Mouse (Mus musculus) lung, embryonic 15.5 days (tissue): ENCODE measurements around the gene Cebpz. TPM values are rescaled to one million over a fixed set of nuclear protein-coding genes. Genes with fewer than 3 reads are reported as not detected.

Source experiments
- ATAC-seq: fragments of 200-750 bp; cut with Nextera tagmentation; 2 replicates; pipeline ENCODE4 v1.8.0; 2017; ENCODE audit warnings: moderate number of reproducible peaks, borderline replicate concordance; ENCODE audit not compliant: low FRiP score, low TSS enrichment; ENCODE audit errors: extremely low read depth
- H3K27ac ChIP-seq: fragments of 300-500 bp; sonication (generic); 2 replicates; pipeline ENCODE4 v1.5.1; 2015; ENCODE audit warnings: moderate library complexity, mild to moderate bottlenecking, inconsistent platforms
- H3K27me3 ChIP-seq: fragments of 300-500 bp; sonication (generic); 2 replicates; pipeline ENCODE4 v1.6.1; 2015; ENCODE audit warnings: inconsistent platforms
- H3K36me3 ChIP-seq: fragments of 300-500 bp; sonication (generic); 2 replicates; pipeline ENCODE4 v1.6.1; 2015; ENCODE audit warnings: inconsistent platforms
- H3K4me1 ChIP-seq: fragments of 300-500 bp; sonication (generic); 2 replicates; pipeline ENCODE4 v1.6.1; 2015; ENCODE audit warnings: inconsistent platforms
- H3K4me2 ChIP-seq: fragments of 300-500 bp; sonication (generic); 2 replicates; pipeline ENCODE4 v1.6.1; 2015; ENCODE audit warnings: inconsistent platforms, mild to moderate bottlenecking, moderate library complexity
- H3K4me3 ChIP-seq: fragments of 300-500 bp; sonication (generic); 2 replicates; pipeline ENCODE4 v1.5.1; 2015; ENCODE audit warnings: mild to moderate bottlenecking, inconsistent platforms
- H3K9ac ChIP-seq: fragments of 300-500 bp; sonication (generic); 2 replicates; pipeline ENCODE4 v1.6.1; 2015; ENCODE audit warnings: inconsistent platforms
- H3K9me3 ChIP-seq: fragments of 300-500 bp; sonication (generic); 2 replicates; pipeline ENCODE4 v1.6.1; 2016; ENCODE audit warnings: inconsistent platforms
- WGBS: fragments of 180-500 bp; shearing (Covaris S2); methylation state at CpG from one replicate; pipeline ENCODE4 v1.1.7; 2015; 5-methylcytosine and 5-hydroxymethylcytosine counted together
- polyA plus RNA-seq: library from polyadenylated mRNA; unstranded; fragments of >200 nt; fragmentation: Nextera tagmentation; extraction: Ambion mirVana; gene quantifications from 2 replicates; pipeline ENCODE4 v1.2.1, GENCODE M21; 2015

Cebpz gene
- polyA plus RNA-seq, 1 experiment from 2014 or later, result 46.4 TPM

GRCm38 (mm10) chr17:78894991-78895390 lies 41.9 kb downstream of the Cebpz start:
- WGBS, result 71% methylated on average over 7 of the region's 7 CpGs

GRCm38 (mm10) chr17:78891020-78891419 lies 45.8 kb downstream of the Cebpz start:
- ATAC-seq, result no peak
- Histone ChIP-seq H3K9ac (no peak overlapping the region), H3K9me3 (no peaks in the 10 kb centered on the region), H3K4me1 (no peaks in the 10 kb centered on the region), H3K27me3 (no peaks in the 10 kb centered on the region), H3K4me3 (no peak overlapping the region), H3K36me3 (no peaks in the 10 kb centered on the region), H3K4me2 (no peak overlapping the region), H3K27ac (no peak overlapping the region)
- 75% methylated on average over 9 of the region's 9 CpGs for WGBS

More at GRCm38 (mm10) chr17:78894991-78895390, 41.9 kb downstream of the Cebpz start:
- Histone ChIP-seq H3K4me1 (no peaks in the 10 kb centered on the region), H3K4me3 (no peak overlapping the region), H3K9me3 (no peaks in the 10 kb centered on the region), H3K27me3 (no peaks in the 10 kb centered on the region), H3K4me2 (peak overlapping the region; percentile 57; the same call in 1 of the 2 replicates), H3K9ac (no peak overlapping the region), H3K27ac (no peak overlapping the region), H3K36me3 (no peaks in the 10 kb centered on the region)
- ATAC-seq, result no peak

- H3K36me3 ChIP-seq, result no peaks in the 10 kb centered on the region
- H3K9me3 ChIP-seq, result no peaks in the 10 kb centered on the region
- no peaks in the 10 kb centered on the region for H3K27me3 ChIP-seq
- no peak overlapping the region for H3K27ac ChIP-seq
- H3K9ac ChIP-seq, result no peak overlapping the region
- no peak overlapping the region for H3K4me3 ChIP-seq
- H3K4me2 ChIP-seq, result no peak overlapping the region
- ATAC-seq, result no peak
- H3K4me1 ChIP-seq, result no peaks in the 10 kb centered on the region
- WGBS, result 46% methylated on average over 3 of the region's 3 CpGs
Observed at GRCm38 (mm10) chr17:78889184-78889583, 47.7 kb downstream of the Cebpz start.

GRCm38 (mm10) chr17:78888554-78888953 lies 48.3 kb downstream of the Cebpz start:
- Histone ChIP-seq H3K27ac (no peak overlapping the region), H3K4me3 (no peak overlapping the region), H3K9me3 (no peaks in the 10 kb centered on the region), H3K4me1 (no peaks in the 10 kb centered on the region), H3K9ac (no peak overlapping the region), H3K27me3 (no peaks in the 10 kb centered on the region), H3K4me2 (no peak overlapping the region), H3K36me3 (no peaks in the 10 kb centered on the region)
- ATAC-seq, result no peak
- WGBS, result 78% methylated on average over 4 of the region's 4 CpGs

- Histone ChIP-seq H3K27ac (no peak overlapping the region), H3K36me3 (no peaks in the 10 kb centered on the region), H3K4me1 (peaks cover 15% of the 10 kb centered on the region; the same call in 1 of the 2 replicates), H3K27me3 (no peaks in the 10 kb centered on the region), H3K4me3 (no peak overlapping the region), H3K4me2 (no peak overlapping the region), H3K9ac (no peak overlapping the region), H3K9me3 (no peaks in the 10 kb centered on the region)
- ATAC-seq, result no peak
- 77% methylated on average over 5 of the region's 5 CpGs for WGBS
Observed at GRCm38 (mm10) chr17:78885286-78886065, 51.4 kb downstream of the Cebpz start.

GRCm38 (mm10) chr17:78883291-78883690 lies 53.6 kb downstream of the Cebpz start:
- WGBS, result 81% methylated on average over 4 of the region's 4 CpGs
- peaks cover 3% of the 10 kb centered on the region; the same call in 1 of the 2 replicates for H3K36me3 ChIP-seq
- peaks cover 15% of the 10 kb centered on the region; the same call in 1 of the 2 replicates for H3K4me1 ChIP-seq
- H3K9me3 ChIP-seq, result no peaks in the 10 kb centered on the region
- H3K27ac ChIP-seq, result no peak overlapping the region
- no peaks in the 10 kb centered on the region for H3K27me3 ChIP-seq
- no peak overlapping the region for H3K4me2 ChIP-seq
- H3K9ac ChIP-seq, result no peak overlapping the region
- H3K4me3 ChIP-seq, result no peak overlapping the region
- no peak for ATAC-seq

- WGBS, result under 1% methylated on average over 28 of the region's 28 CpGs
- Histone ChIP-seq H3K9ac (peak within 1 kb of the TSS; percentile 74), H3K27ac (peak within 1 kb of the TSS; percentile 91), H3K4me1 (peaks cover 15% of the 10 kb centered on the region; the same call in 1 of the 2 replicates), H3K4me2 (peak within 1 kb of the TSS; percentile 72), H3K27me3 (no peaks in the 10 kb centered on the region), H3K9me3 (no peaks in the 10 kb centered on the region), H3K36me3 (peaks cover 10% of the 10 kb centered on the region; the same call in 1 of the 2 replicates), H3K4me3 (peak within 1 kb of the TSS; percentile 72)
- ATAC-seq, result peak; percentile 97
Observed at GRCm38 (mm10) chr17:78882401-78883112, 54.3 kb downstream of the Cebpz start, which contains the start of gene Eif2ak2. Gene Eif2ak2, minus strand, starts transcription at chr17:78882573.

GRCm38 (mm10) chr17:78881878-78882304 lies 55.0 kb downstream of the Cebpz start:
- H3K9me3 ChIP-seq, result no peaks in the 10 kb centered on the region
- peak overlapping the region; percentile 72 for H3K4me3 ChIP-seq
- ATAC-seq, result peak; percentile 44
- H3K4me1 ChIP-seq, result peaks cover 15% of the 10 kb centered on the region; the same call in 1 of the 2 replicates
- peak overlapping the region; percentile 72 for H3K4me2 ChIP-seq
- H3K9ac ChIP-seq, result peak overlapping the region; percentile 74
- WGBS, result 19% methylated on average over 3 of the region's 7 CpGs
- peaks cover 12% of the 10 kb centered on the region; the same call in 1 of the 2 replicates for H3K36me3 ChIP-seq
- no peaks in the 10 kb centered on the region for H3K27me3 ChIP-seq
- H3K27ac ChIP-seq, result peak overlapping the region; percentile 91

GRCm38 (mm10) chr17:78873886-78874285 lies 63.0 kb downstream of the Cebpz start:
- Histone ChIP-seq H3K4me3 (no peak overlapping the region), H3K4me1 (no peaks in the 10 kb centered on the region), H3K27me3 (no peaks in the 10 kb centered on the region), H3K9me3 (no peaks in the 10 kb centered on the region), H3K36me3 (peaks cover 31% of the 10 kb centered on the region), H3K4me2 (no peak overlapping the region), H3K27ac (no peak overlapping the region), H3K9ac (no peak overlapping the region)
- WGBS, result 90% methylated on average over 6 of the region's 6 CpGs
- ATAC-seq, result no peak

Other genes with a start within 250 kb of the Cebpz start
- 4.9 and 5.2 TPM in 2 replicates for gene Strn, start 199.9 kb downstream of the Cebpz start, polyA plus RNA-seq
- gene Heatr5b, start 101.7 kb downstream of the Cebpz start, polyA plus RNA-seq, result 12.7 and 13.2 TPM in 2 replicates
- 34.2 and 39.3 TPM in 2 replicates for gene Gpatch11, start 101.5 kb downstream of the Cebpz start, polyA plus RNA-seq
- 13.2 and 14.9 TPM in 2 replicates for gene Eif2ak2, start 54.5 kb downstream of the Cebpz start, polyA plus RNA-seq
- gene Sult6b1, start 30.1 kb downstream of the Cebpz start, polyA plus RNA-seq, result 0.08 and 0.14 TPM in 2 replicates
- gene Cebpzos, start 20.6 kb downstream of the Cebpz start, polyA plus RNA-seq, result 82.6 and 89.4 TPM in 2 replicates
- gene Ndufaf7, start 70 bp upstream of the Cebpz start, polyA plus RNA-seq, result 56.9 and 60.0 TPM in 2 replicates
- gene Prkd3, start 83.8 kb upstream of the Cebpz start, polyA plus RNA-seq, result 42.6 and 43.7 TPM in 2 replicates
- 15.5 and 18.2 TPM in 2 replicates for gene Qpct, start 114.8 kb upstream of the Cebpz start, polyA plus RNA-seq